Mouse (Mus musculus) heart, embryonic 14.5 days (tissue): ENCODE results near the gene Cd244a. TPM values are rescaled to one million over a fixed set of nuclear protein-coding genes. Genes with fewer than 3 reads are reported as not detected.

Experiments
- ATAC-seq: fragments of 200-750 bp; cut with Nextera tagmentation; 2 replicates; pipeline ENCODE4 v1.8.0; 2017; ENCODE audit warnings: low read depth, moderate TSS enrichment; ENCODE audit not compliant: insufficient number of reproducible peaks, insufficient read depth, low FRiP score
- H3K27ac ChIP-seq, 2 experiments: fragments of 200-500 bp in 1 of 2; fragments of 300-500 bp in 1 of 2; sonication (generic) in 1 of 2; replicated peaks in 1 of 2; 2 replicates each; pipeline ENCODE4 v1.5.1; 2012 to 2014; ENCODE audit warnings: low read depth in 2 of 2, low read length in 2 of 2, control low read depth in 1 of 2, mild to moderate bottlenecking in 1 of 2, mixed read lengths in 1 of 2; ENCODE audit not compliant: control insufficient read depth in 1 of 2, insufficient read depth in 1 of 2
- H3K27me3 ChIP-seq: fragments of 300-500 bp; sonication (generic); 2 replicates; pipeline ENCODE4 v1.6.1; 2014; ENCODE audit warnings: mild to moderate bottlenecking, low read length, control low read depth; ENCODE audit not compliant: control insufficient read depth, insufficient read depth
- H3K36me3 ChIP-seq: fragments of 300-500 bp; sonication (generic); 2 replicates; pipeline ENCODE4 v1.6.1; 2014; ENCODE audit warnings: mild to moderate bottlenecking, control low read depth, low read length, mixed read lengths; ENCODE audit not compliant: control insufficient read depth, insufficient read depth
- H3K4me1 ChIP-seq, 2 experiments: fragments of 200-500 bp in 1 of 2; fragments of 300-500 bp in 1 of 2; sonication (generic) in 1 of 2; 2 replicates each; pipeline ENCODE4 v1.6.1; 2012 to 2014; ENCODE audit warnings: low read length in 2 of 2, control low read depth in 1 of 2, mixed read lengths in 1 of 2; ENCODE audit not compliant: control insufficient read depth in 2 of 2, insufficient read depth in 2 of 2
- H3K4me2 ChIP-seq: fragments of 300-500 bp; sonication (generic); 2 replicates; pipeline ENCODE4 v1.6.1; 2014; ENCODE audit warnings: mild to moderate bottlenecking, low read length
- H3K4me3 ChIP-seq, 2 experiments: fragments of 200-500 bp in 1 of 2; fragments of 300-500 bp in 1 of 2; sonication (generic) in 1 of 2; 2 replicates each; pipeline ENCODE4 v1.5.1; 2012 to 2014; ENCODE audit warnings: low read length in 2 of 2, mild to moderate bottlenecking in 2 of 2, control low read depth in 1 of 2, low read depth in 1 of 2, moderate library complexity in 1 of 2; ENCODE audit not compliant: control insufficient read depth in 1 of 2, insufficient read depth in 1 of 2
- H3K9ac ChIP-seq: fragments of 300-500 bp; sonication (generic); 2 replicates; pipeline ENCODE4 v1.6.1; 2014; ENCODE audit warnings: mild to moderate bottlenecking, low read length
- H3K9me3 ChIP-seq: fragments of 300-500 bp; sonication (generic); 2 replicates; pipeline ENCODE4 v1.6.1; 2016; ENCODE audit warnings: low read length, control low read depth; ENCODE audit not compliant: control insufficient read depth
- WGBS: fragments of 180-500 bp; shearing (Covaris S2); extraction: QIAGEN DNeasy Blood & Tissue Kit; methylation state at CpG from one replicate; pipeline ENCODE4 v1.1.7; 2014; 5-methylcytosine and 5-hydroxymethylcytosine counted together
- polyA plus RNA-seq: library from polyadenylated mRNA; unstranded; fragments of >200 nt; fragmentation: Nextera tagmentation; extraction: Ambion mirVana; gene quantifications from 2 replicates; pipeline ENCODE4 v1.2.1, GENCODE M21; 2014

Gene Cd244a
- polyA plus RNA-seq, result 0.09 TPM in 1 of 2 replicates, not detected in the other

GRCm38 (mm10) chr1:171558898-171559297 is at the start of gene Cd244a:
Gene Cd244a (plus strand): TSS chr1:171559193.
- no peaks in the 10 kb centered on the region for H3K27me3 ChIP-seq
- no peaks in the 10 kb centered on the region for H3K36me3 ChIP-seq
- no peaks in the 10 kb centered on the region for H3K9me3 ChIP-seq
- 76% methylated on average over 4 of the region's 4 CpGs for WGBS
- no peak within 1 kb of the TSS for H3K27ac ChIP-seq
- no peak within 1 kb of the TSS for H3K9ac ChIP-seq
- H3K4me1 ChIP-seq, result no peaks in the 10 kb centered on the region; a peak in 1 of 4 replicates
- no peak within 1 kb of the TSS for H3K4me3 ChIP-seq
- ATAC-seq, result no peak
- no peak within 1 kb of the TSS for H3K4me2 ChIP-seq

- no peaks in the 10 kb centered on the region for H3K27me3 ChIP-seq
- ATAC-seq, result no peak
- no peak overlapping the region for H3K4me2 ChIP-seq
- no peaks in the 10 kb centered on the region for H3K36me3 ChIP-seq
- H3K9me3 ChIP-seq, result no peaks in the 10 kb centered on the region; the same call in 1 of the 2 replicates
- WGBS, result 85% methylated on average over 2 of the region's 2 CpGs
- H3K27ac ChIP-seq, result no peak overlapping the region
- H3K4me1 ChIP-seq, result no peaks in the 10 kb centered on the region
- no peak overlapping the region for H3K9ac ChIP-seq
- no peak overlapping the region for H3K4me3 ChIP-seq
Measured at GRCm38 (mm10) chr1:171513234-171513633, 45.8 kb upstream of the Cd244a start.

- Histone ChIP-seq H3K4me1 (no peaks in the 10 kb centered on the region), H3K27me3 (no peaks in the 10 kb centered on the region), H3K4me3 (no peak overlapping the region), H3K36me3 (no peaks in the 10 kb centered on the region), H3K4me2 (no peak overlapping the region), H3K27ac (no peak overlapping the region), H3K9me3 (no peaks in the 10 kb centered on the region; the same call in 1 of the 2 replicates), H3K9ac (no peak overlapping the region)
- no peak for ATAC-seq
- 88% methylated on average over 1 of the region's 1 CpGs for WGBS
Measured at GRCm38 (mm10) chr1:171513760-171514159, 45.2 kb upstream of the Cd244a start.

GRCm38 (mm10) chr1:171515039-171515438 is 44.0 kb upstream of the Cd244a start:
- H3K9ac ChIP-seq, result no peak overlapping the region
- no peak overlapping the region for H3K4me3 ChIP-seq
- no peaks in the 10 kb centered on the region for H3K36me3 ChIP-seq
- H3K27me3 ChIP-seq, result no peaks in the 10 kb centered on the region
- H3K4me1 ChIP-seq, result no peaks in the 10 kb centered on the region
- no peak overlapping the region for H3K4me2 ChIP-seq
- H3K27ac ChIP-seq, result no peak overlapping the region
- WGBS, result 8% methylated on average over 1 of the region's 1 CpGs
- no peaks in the 10 kb centered on the region; the same call in 1 of the 2 replicates for H3K9me3 ChIP-seq
- no peak for ATAC-seq

- H3K27me3 ChIP-seq, result no peaks in the 10 kb centered on the region
- no peaks in the 10 kb centered on the region for H3K4me1 ChIP-seq
- no peak overlapping the region for H3K9ac ChIP-seq
- whole genome bisulfite sequencing, result 83% methylated on average over 4 of the region's 4 CpGs
- no peak overlapping the region for H3K27ac ChIP-seq
- no peak overlapping the region for H3K4me3 ChIP-seq
- H3K9me3 ChIP-seq, result no peaks in the 10 kb centered on the region
- ATAC-seq, result no peak
- no peaks in the 10 kb centered on the region for H3K36me3 ChIP-seq
- H3K4me2 ChIP-seq, result no peak overlapping the region
Measured at GRCm38 (mm10) chr1:171515557-171515956, 43.4 kb upstream of the Cd244a start.

- Histone ChIP-seq H3K4me2 (no peak overlapping the region), H3K27me3 (no peaks in the 10 kb centered on the region), H3K36me3 (no peaks in the 10 kb centered on the region), H3K9ac (no peak overlapping the region), H3K4me1 (no peaks in the 10 kb centered on the region), H3K27ac (no peak overlapping the region), H3K4me3 (no peak overlapping the region), H3K9me3 (no peaks in the 10 kb centered on the region)
- ATAC-seq, result no peak
- WGBS, result 90% methylated on average over 4 of the region's 4 CpGs
Measured at GRCm38 (mm10) chr1:171531367-171531766, 27.6 kb upstream of the Cd244a start.

- H3K4me2 ChIP-seq, result no peak overlapping the region
- no peaks in the 10 kb centered on the region for H3K9me3 ChIP-seq
- no peak for ATAC-seq
- no peak overlapping the region for H3K27ac ChIP-seq
- no peak overlapping the region for H3K4me3 ChIP-seq
- no peaks in the 10 kb centered on the region for H3K4me1 ChIP-seq
- no peaks in the 10 kb centered on the region for H3K27me3 ChIP-seq
- WGBS, result 58% methylated on average over 2 of the region's 2 CpGs
- H3K36me3 ChIP-seq, result no peaks in the 10 kb centered on the region
- H3K9ac ChIP-seq, result no peak overlapping the region
Measured at GRCm38 (mm10) chr1:171532830-171533229, 26.2 kb upstream of the Cd244a start.

- H3K9me3 ChIP-seq, result no peaks in the 10 kb centered on the region
- H3K36me3 ChIP-seq, result no peaks in the 10 kb centered on the region
- H3K27me3 ChIP-seq, result no peaks in the 10 kb centered on the region
- no peak for ATAC-seq
- H3K4me3 ChIP-seq, result no peak overlapping the region
- H3K4me2 ChIP-seq, result no peak overlapping the region
- no peak overlapping the region for H3K9ac ChIP-seq
- no peaks in the 10 kb centered on the region for H3K4me1 ChIP-seq
- H3K27ac ChIP-seq, result no peak overlapping the region
Measured at GRCm38 (mm10) chr1:171534557-171534956, 24.4 kb upstream of the Cd244a start.
